Mouse (Mus musculus): ENCODE data around the gene Gpr55. TPM values are rescaled to one million over a fixed set of nuclear protein-coding genes. Genes with fewer than 3 reads are reported as not detected.
"Not testable (repeated sequence)": the region's sequence is repeated elsewhere in the genome, so short reads cannot be mapped to it uniquely, and the experiment has no call there.

The Gpr55 gene
- 0.15 and 0.17 TPM in 2 replicates for polyA plus RNA-seq (2015; fragmentation: Nextera tagmentation; extraction: Ambion mirVana)

- Histone ChIP-seq H3K4me2 (no peak within 1 kb of the TSS), H3K27ac (no peak within 1 kb of the TSS), H3K9ac (no peak within 1 kb of the TSS), H3K4me3 (no peak within 1 kb of the TSS), H3K9me3 (no peaks in the 10 kb centered on the region), H3K4me1 (peaks cover 9% of the 10 kb centered on the region; the same call in 1 of the 2 replicates), H3K27me3 (replicated peaks) (no peaks in the 10 kb centered on the region), H3K36me3 (replicated peaks) (no peaks in the 10 kb centered on the region)
- no peak for ATAC-seq (replicated peaks)
- 80% methylated on average over 5 of the region's 5 CpGs for WGBS
Observed at GRCm38 (mm10) chr1:85960873-85961272, at the start of gene Gpr55. Gpr55 (minus strand) TSS chr1:85961007.

- peak; percentile 78 for ATAC-seq (replicated peaks)
- H3K4me2 ChIP-seq, result no peak overlapping the region
- H3K36me3 ChIP-seq (replicated peaks), result no peaks in the 10 kb centered on the region
- no peak overlapping the region for H3K9ac ChIP-seq
- H3K4me3 ChIP-seq, result no peak overlapping the region
- H3K9me3 ChIP-seq, result no peaks in the 10 kb centered on the region
- H3K27ac ChIP-seq, result no peak overlapping the region
- no peaks in the 10 kb centered on the region for H3K4me1 ChIP-seq
- no peaks in the 10 kb centered on the region for H3K27me3 ChIP-seq (replicated peaks)
- WGBS, result 1% methylated on average over 7 of the region's 7 CpGs
Observed at GRCm38 (mm10) chr1:86007778-86008177, 47.0 kb upstream of the Gpr55 start.

- no peak for ATAC-seq (replicated peaks)
- Histone ChIP-seq H3K4me1 (no peaks in the 10 kb centered on the region), H3K27me3 (replicated peaks) (no peaks in the 10 kb centered on the region), H3K9me3 (no peaks in the 10 kb centered on the region), H3K36me3 (replicated peaks) (no peaks in the 10 kb centered on the region), H3K27ac (no peak overlapping the region), H3K9ac (no peak overlapping the region), H3K4me2 (no peak overlapping the region), H3K4me3 (no peak overlapping the region)
- 92% methylated on average over 6 of the region's 6 CpGs for WGBS
Observed at GRCm38 (mm10) chr1:86006040-86006439, 45.2 kb upstream of the Gpr55 start.

GRCm38 (mm10) chr1:86005540-86005939, 44.7 kb upstream of the Gpr55 start:
- 92% methylated on average over 10 of the region's 10 CpGs for WGBS
- no peak for ATAC-seq (replicated peaks)
- H3K36me3 ChIP-seq (replicated peaks), result no peaks in the 10 kb centered on the region
- no peak overlapping the region for H3K27ac ChIP-seq
- H3K4me2 ChIP-seq, result no peak overlapping the region
- H3K9ac ChIP-seq, result no peak overlapping the region
- H3K4me3 ChIP-seq, result no peak overlapping the region
- H3K9me3 ChIP-seq, result no peaks in the 10 kb centered on the region
- no peaks in the 10 kb centered on the region for H3K4me1 ChIP-seq
- H3K27me3 ChIP-seq (replicated peaks), result no peaks in the 10 kb centered on the region

- 85% methylated on average over 18 of the region's 18 CpGs for WGBS
Observed at GRCm38 (mm10) chr1:85999853-86000570, 39.2 kb upstream of the Gpr55 start.

GRCm38 (mm10) chr1:85998012-85998411, 37.2 kb upstream of the Gpr55 start:
- Histone ChIP-seq H3K9me3 (no peaks in the 10 kb centered on the region), H3K9ac (no peak overlapping the region), H3K4me2 (no peak overlapping the region), H3K4me3 (no peak overlapping the region), H3K36me3 (replicated peaks) (no peaks in the 10 kb centered on the region), H3K4me1 (no peaks in the 10 kb centered on the region), H3K27me3 (replicated peaks) (no peaks in the 10 kb centered on the region), H3K27ac (no peak overlapping the region)
- no peak for ATAC-seq (replicated peaks)
- WGBS, result 89% methylated on average over 4 of the region's 4 CpGs

More at GRCm38 (mm10) chr1:85999853-86000570, 39.2 kb upstream of the Gpr55 start:
- H3K4me1 ChIP-seq, result no peaks in the 10 kb centered on the region
- H3K27me3 ChIP-seq (replicated peaks), result no peaks in the 10 kb centered on the region
- no peak overlapping the region for H3K4me3 ChIP-seq
- ATAC-seq (replicated peaks), result no peak
- H3K9me3 ChIP-seq, result no peaks in the 10 kb centered on the region
- H3K4me2 ChIP-seq, result no peak overlapping the region
- H3K27ac ChIP-seq, result no peak overlapping the region
- H3K36me3 ChIP-seq (replicated peaks), result no peaks in the 10 kb centered on the region
- no peak overlapping the region for H3K9ac ChIP-seq

- Histone ChIP-seq H3K9me3 (no peaks in the 10 kb centered on the region), H3K27me3 (replicated peaks) (no peaks in the 10 kb centered on the region), H3K4me1 (no peaks in the 10 kb centered on the region), H3K4me3 (no peak overlapping the region), H3K9ac (no peak overlapping the region), H3K36me3 (replicated peaks) (no peaks in the 10 kb centered on the region), H3K4me2 (no peak overlapping the region), H3K27ac (no peak overlapping the region)
- WGBS, result 93% methylated on average over 1 of the region's 1 CpGs
- ATAC-seq (replicated peaks), result no peak
Observed at GRCm38 (mm10) chr1:85997221-85997620, 36.4 kb upstream of the Gpr55 start.

GRCm38 (mm10) chr1:85993541-85993940, 32.7 kb upstream of the Gpr55 start:
- no peaks in the 10 kb centered on the region for H3K4me1 ChIP-seq
- ATAC-seq (replicated peaks), result no peak
- no peaks in the 10 kb centered on the region for H3K36me3 ChIP-seq (replicated peaks)
- WGBS, result 60% methylated on average over 4 of the region's 4 CpGs
- H3K4me2 ChIP-seq, result no peak overlapping the region
- H3K27ac ChIP-seq, result no peak overlapping the region
- no peak overlapping the region for H3K9ac ChIP-seq
- no peaks in the 10 kb centered on the region for H3K27me3 ChIP-seq (replicated peaks)
- no peaks in the 10 kb centered on the region for H3K9me3 ChIP-seq
- no peak overlapping the region for H3K4me3 ChIP-seq

- H3K4me2 ChIP-seq, result no peak overlapping the region
- no peak overlapping the region for H3K4me3 ChIP-seq
- H3K9me3 ChIP-seq, result no peaks in the 10 kb centered on the region
- WGBS, result 86% methylated on average over 9 of the region's 9 CpGs
- H3K4me1 ChIP-seq, result no peaks in the 10 kb centered on the region
- H3K9ac ChIP-seq, result no peak overlapping the region
- no peaks in the 10 kb centered on the region for H3K27me3 ChIP-seq (replicated peaks)
- H3K36me3 ChIP-seq (replicated peaks), result no peaks in the 10 kb centered on the region
- H3K27ac ChIP-seq, result no peak overlapping the region
- ATAC-seq (replicated peaks), result no peak
Observed at GRCm38 (mm10) chr1:85992175-85992574, 31.4 kb upstream of the Gpr55 start.

GRCm38 (mm10) chr1:85988882-85989281, 28.1 kb upstream of the Gpr55 start:
- not testable (repeated sequence) for H3K4me3 ChIP-seq; H3K4me2 ChIP-seq; H3K27ac ChIP-seq; H3K4me1 ChIP-seq; H3K9ac ChIP-seq; ATAC-seq (replicated peaks); H3K9me3 ChIP-seq; H3K27me3 ChIP-seq (replicated peaks); H3K36me3 ChIP-seq (replicated peaks)
- 92% methylated on average over 4 of the region's 4 CpGs for WGBS

GRCm38 (mm10) chr1:85988351-85988750, 27.5 kb upstream of the Gpr55 start:
- Histone ChIP-seq H3K9ac (no peak overlapping the region), H3K4me1 (no peaks in the 10 kb centered on the region), H3K9me3 (no peaks in the 10 kb centered on the region), H3K4me3 (no peak overlapping the region), H3K4me2 (no peak overlapping the region), H3K27ac (no peak overlapping the region), H3K36me3 (replicated peaks) (no peaks in the 10 kb centered on the region), H3K27me3 (replicated peaks) (no peaks in the 10 kb centered on the region)
- no peak for ATAC-seq (replicated peaks)
- WGBS, result 82% methylated on average over 4 of the region's 4 CpGs

GRCm38 (mm10) chr1:85985784-85986183, 25.0 kb upstream of the Gpr55 start:
- no peak overlapping the region for H3K9ac ChIP-seq
- H3K27ac ChIP-seq, result no peak overlapping the region
- ATAC-seq (replicated peaks), result no peak
- H3K4me1 ChIP-seq, result no peaks in the 10 kb centered on the region
- WGBS, result 86% methylated on average over 3 of the region's 3 CpGs
- H3K27me3 ChIP-seq (replicated peaks), result no peaks in the 10 kb centered on the region
- no peaks in the 10 kb centered on the region for H3K36me3 ChIP-seq (replicated peaks)
- no peak overlapping the region for H3K4me2 ChIP-seq
- H3K9me3 ChIP-seq, result no peaks in the 10 kb centered on the region
- H3K4me3 ChIP-seq, result no peak overlapping the region

- Histone ChIP-seq H3K4me2 (no peak overlapping the region), H3K4me3 (no peak overlapping the region), H3K9ac (no peak overlapping the region), H3K9me3 (no peaks in the 10 kb centered on the region), H3K27ac (no peak overlapping the region), H3K27me3 (replicated peaks) (no peaks in the 10 kb centered on the region), H3K4me1 (no peaks in the 10 kb centered on the region), H3K36me3 (replicated peaks) (no peaks in the 10 kb centered on the region)
- ATAC-seq (replicated peaks), result no peak
- 77% methylated on average over 7 of the region's 7 CpGs for WGBS
Observed at GRCm38 (mm10) chr1:85981738-85982357, 21.0 kb upstream of the Gpr55 start.
